Mouse (Mus musculus): Measurements from ENCODE around the gene Bbs9.

DNA sequence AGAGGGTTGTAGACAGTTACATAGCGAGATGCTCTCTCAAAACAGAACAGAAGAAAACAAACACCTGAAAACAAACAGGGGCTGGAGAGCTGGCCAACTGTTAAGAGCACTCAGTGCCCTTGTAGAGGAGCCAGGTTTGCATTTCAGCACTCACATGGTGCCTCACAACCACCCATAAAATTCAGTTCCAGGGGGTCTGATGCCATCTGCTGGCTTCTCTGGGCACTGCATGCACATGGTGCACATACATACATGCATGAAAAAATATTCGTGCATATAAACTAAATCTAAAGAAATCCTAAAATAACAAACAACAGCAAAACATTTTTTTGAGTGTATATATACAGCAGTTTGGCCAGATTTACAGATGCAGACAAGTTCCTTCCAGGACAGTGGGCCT is 228.0 kb downstream of the Bbs9 start:
- TF ChIP-seq RAD21 (IDR thresholded peaks at IDR 0.05; ENCODE audit: low read depth, low read length) (peak; percentile 48), ZC3H11A (IDR thresholded peaks at IDR 0.05; ENCODE audit: low read depth, low read length) (no peak), EP300 (IDR thresholded peaks at IDR 0.05; ENCODE audit: low read length) (no peak)
